In the genomic region with DNA sequence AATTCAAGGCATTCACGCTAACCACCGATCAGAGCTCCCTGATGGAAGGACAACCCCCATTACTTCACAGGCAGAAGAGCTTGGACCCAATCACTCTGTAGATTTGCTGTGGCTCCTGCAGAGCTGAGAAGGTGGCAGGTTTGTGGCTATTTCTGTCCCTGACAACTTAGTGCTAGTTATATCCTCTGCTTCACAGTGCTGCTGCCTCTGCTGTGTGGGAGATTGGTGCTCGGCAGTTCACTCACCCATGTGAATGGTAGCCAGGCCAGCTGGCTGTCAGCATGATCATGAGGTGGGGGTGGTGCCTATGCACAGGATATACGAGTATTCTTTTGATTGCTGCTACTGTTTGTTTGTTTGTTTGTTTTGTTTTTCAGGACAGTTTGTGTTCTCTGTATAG, we compare ENCODE assay signal across 10 mouse cellular contexts.
A peak's percentile ranks its signal among the peaks of the same experiment; 100 is the strongest.
DNase-seq lines count a peak whose midpoint lies in the region.
"Had no signal": no experiment of that assay in that cellular context is flagged by ENCODE, and none has a peak within 500 bp of the region (broad histone marks: within the 10 kb centered on the region; RNA-seq: fewer than 3 reads in every experiment).

No protein-coding gene starts in this region.

- DNase-seq in frontal cortex, adult 2 months (ENCODE audit: extremely low spot score in 1 of 2, low spot score in 1 of 2) = peak; percentile 21 to 42
- DNase-seq in frontal cortex, postnatal 14 days (ENCODE audit: low spot score in 2 of 2) = no peak
- peak; percentile 62 to 78 for DNase-seq in heart, adult 18-20 months
- DNase-seq in heart, postnatal 14 days = peak; percentile 41 to 53
- DNase-seq in left cerebral cortex, postnatal 14 days (ENCODE audit: low spot score in 2 of 2) = peak; percentile 13 to 23
- no peak for DNase-seq in gastrocnemius, adult 8-10 months (ENCODE audit: low spot score in 2 of 2)
- no peak for DNase-seq in gastrocnemius, adult 18-20 months (ENCODE audit: low spot score)
- DNase-seq in natural killer cell, adult 2 months (ENCODE audit: low spot score in 2 of 2) = no peak
- DNase-seq: embryo, embryonic 11 days; gastrocnemius, postnatal 14 days had no signal

- intact Hi-C loops in heart, postnatal 14 days (cut with DNase I) = no loop called here
- intact Hi-C loops in left cerebral cortex, postnatal 14 days (cut with DNase I) = no loop called here

Comparison
In these comparisons a context has a peak if more than half of its experiments do, and no peak if none do; other contexts are left out.
1. DNase-seq: peak in frontal cortex, adult 2 months (2 of 2), heart, adult 18-20 months (2 of 2), heart, postnatal 14 days (2 of 2) and left cerebral cortex, postnatal 14 days (2 of 2); none in frontal cortex, postnatal 14 days (0 of 2), gastrocnemius, adult 8-10 months (0 of 2), gastrocnemius, adult 18-20 months (single experiment) and natural killer cell, adult 2 months (0 of 2).